Mouse (Mus musculus) lung, postnatal 10 days (tissue): ENCODE data around the gene Lrrc26.
"Not testable (repeated sequence)": the region's sequence is repeated elsewhere in the genome, so short reads cannot be mapped to it uniquely, and the experiment has no call there.

Experiments
- DNase-seq: peaks from one replicate; pipeline ENCODE4 v3.0.0; 2021

Gene Lrrc26

GRCm38 (mm10) chr2:25289651-25290050 lies at the start of gene Lrrc26:
Gene Lrrc26, plus strand, starts transcription at chr2:25289915.
- DNase-seq: peak; percentile 53

GRCm38 (mm10) chr2:25240310-25240709 lies 49.4 kb upstream of the Lrrc26 start:
- DNase-seq: no peak

- DNase-seq: peak; percentile 89
Measured at GRCm38 (mm10) chr2:25240723-25241437, 48.8 kb upstream of the Lrrc26 start.

- DNase-seq: no peak
Measured at GRCm38 (mm10) chr2:25241438-25241775, 48.3 kb upstream of the Lrrc26 start.

DNA sequence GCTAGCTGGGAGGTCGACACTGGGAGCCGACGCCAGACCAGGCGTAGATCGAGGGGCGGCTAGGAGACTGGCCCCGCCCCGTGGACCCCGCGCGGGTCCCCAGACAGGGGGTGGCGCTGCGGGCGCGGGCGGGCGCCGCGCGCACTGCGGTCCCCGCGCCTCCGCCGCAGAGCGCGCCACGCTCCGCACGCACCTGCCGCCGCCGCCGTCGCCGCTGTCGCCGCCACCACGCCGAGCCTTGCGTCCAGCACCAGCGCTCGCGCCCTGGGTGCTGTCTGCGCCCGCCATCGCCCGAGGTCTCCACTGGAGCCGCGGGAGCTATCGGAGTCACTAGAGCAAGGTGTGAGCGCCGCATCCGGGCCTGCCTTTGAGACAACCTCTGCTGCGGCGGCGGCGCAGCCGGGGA lies 47.6 kb upstream of the Lrrc26 start, which contains the start of the genes Rnf208 and Cysrt1:
Gene Rnf208, plus strand, starts transcription at position 155 of the 406 bp plus-strand sequence.
Gene Cysrt1, minus strand, starts transcription at position 352 of the 406 bp plus-strand sequence.
- DNase-seq: no peak

DNA sequence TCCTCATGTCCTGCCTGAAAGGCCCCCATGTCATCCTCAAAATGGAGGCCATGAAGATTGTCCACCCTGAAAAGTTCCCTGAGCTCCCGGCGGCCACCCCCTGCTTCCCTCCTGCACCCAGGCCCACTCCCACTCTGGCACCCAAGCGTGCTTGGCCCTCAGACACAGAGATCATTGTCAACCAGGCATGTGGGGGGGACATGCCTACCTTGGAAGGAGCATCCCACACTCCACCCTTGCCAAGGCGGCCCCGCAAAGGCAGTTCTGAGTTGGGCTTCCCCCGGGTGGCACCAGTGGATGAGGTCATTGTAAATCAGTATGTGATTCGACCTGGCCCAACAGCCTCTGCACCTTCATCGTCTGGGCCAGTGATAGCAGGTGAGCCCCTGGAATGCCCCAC lies 46.4 kb upstream of the Lrrc26 start:
- DNase-seq: no peak

DNA sequence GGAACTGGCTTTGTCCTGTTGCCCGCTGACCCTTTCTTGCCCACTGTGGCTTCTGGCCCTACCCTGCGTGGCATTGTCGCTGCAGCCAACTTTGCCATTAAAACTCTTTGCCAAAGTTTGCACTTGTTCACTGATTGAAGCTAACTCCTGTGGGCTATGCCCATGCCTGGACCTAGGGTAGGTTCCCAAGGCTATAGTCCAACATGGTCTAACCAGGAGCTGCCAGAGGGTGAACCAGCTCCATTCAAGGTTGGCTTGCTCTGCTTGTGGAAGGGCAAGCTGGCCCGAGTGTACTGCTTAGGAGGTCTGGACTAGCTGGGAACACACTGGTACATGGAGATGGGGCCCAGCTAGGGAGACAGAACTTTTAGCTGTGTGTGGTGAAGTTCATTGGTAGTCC lies 45.6 kb upstream of the Lrrc26 start:
- no peak for DNase-seq

GRCm38 (mm10) chr2:25246183-25247072 lies 43.3 kb upstream of the Lrrc26 start, which contains the start of gene AL732309.1:
Gene AL732309.1, minus strand, starts transcription at chr2:25246863.
- DNase-seq: no peak

DNA sequence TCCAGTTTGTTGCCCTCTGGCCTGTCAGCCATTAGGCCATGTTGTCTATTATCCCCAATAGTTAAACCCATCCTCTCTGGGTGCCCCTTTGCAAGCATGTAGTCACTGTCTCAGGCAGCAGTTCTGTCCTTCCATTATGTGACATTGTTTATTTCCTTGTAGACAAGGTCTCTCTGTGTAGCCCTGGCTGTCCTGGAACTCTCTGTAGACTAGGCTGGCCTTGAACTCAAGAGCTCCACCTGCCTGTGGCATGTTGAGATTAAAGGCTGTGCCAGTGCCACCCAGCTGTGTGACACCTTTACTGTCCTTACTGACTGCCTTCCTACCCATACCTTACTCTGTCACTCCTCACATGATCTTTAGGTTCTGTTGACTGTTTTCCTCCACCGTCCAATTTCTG lies 37.4 kb upstream of the Lrrc26 start:
- DNase-seq: no peak

DNA sequence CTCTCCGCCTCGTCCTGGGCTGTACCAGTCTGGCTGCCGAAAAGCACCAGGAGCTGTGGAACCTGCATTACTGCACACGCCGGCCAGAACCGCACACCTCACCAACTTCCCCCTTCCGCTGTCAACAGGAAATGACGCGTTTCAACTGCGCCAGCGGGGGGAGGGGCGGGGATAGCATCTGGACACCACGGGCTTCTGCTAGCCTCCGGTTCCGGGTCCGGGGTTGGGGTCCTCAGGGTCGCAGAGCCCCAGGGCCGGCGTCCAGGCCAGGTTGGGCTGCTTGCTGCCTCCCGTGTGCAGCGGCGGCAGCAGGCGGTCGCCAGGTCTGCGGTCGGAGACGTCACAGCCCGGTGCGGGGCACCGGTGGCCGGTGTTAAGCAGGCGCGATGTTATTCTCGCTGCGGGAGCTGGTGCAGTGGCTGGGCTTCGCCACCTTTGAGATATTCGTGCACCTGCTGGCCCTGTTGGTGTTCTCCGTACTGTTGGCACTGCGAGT lies 34.4 kb upstream of the Lrrc26 start, which contains the start of gene Tmem203:
Gene Tmem203, plus strand, starts transcription at position 156 of the 496 bp plus-strand sequence.
- peak; percentile 91 for DNase-seq

DNA sequence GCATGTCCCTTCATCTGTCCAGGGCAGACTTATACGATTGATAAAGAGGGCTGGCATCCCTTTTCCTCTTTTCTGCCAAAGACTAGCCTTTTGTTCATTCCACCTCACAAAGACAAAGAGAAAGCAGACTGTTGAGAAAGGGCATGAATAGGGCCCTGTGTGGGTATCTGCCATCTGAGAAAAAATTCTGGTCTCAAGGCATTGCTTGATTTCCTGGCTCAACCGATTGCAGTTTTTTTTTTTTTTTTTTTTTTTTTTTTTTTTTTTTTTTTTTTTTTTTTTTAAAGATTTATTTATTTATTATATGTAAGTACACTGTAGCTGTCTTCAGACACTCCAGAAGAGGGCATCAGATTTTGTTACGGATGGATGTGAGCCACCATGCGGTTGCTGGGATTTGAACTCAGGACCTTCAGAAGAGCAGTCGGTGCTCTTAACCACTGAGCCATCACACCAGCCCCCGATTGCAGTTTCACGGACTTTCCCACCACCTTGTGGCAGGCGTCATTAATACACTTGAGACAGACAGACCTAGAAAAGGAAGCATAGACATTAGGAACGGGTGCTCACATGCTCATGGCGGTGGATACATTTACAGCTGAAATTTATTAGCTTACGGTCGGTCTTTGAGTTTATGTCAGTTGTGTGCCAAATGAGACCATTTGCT lies 33.1 kb upstream of the Lrrc26 start:
- DNase-seq: peak; percentile 79

DNA sequence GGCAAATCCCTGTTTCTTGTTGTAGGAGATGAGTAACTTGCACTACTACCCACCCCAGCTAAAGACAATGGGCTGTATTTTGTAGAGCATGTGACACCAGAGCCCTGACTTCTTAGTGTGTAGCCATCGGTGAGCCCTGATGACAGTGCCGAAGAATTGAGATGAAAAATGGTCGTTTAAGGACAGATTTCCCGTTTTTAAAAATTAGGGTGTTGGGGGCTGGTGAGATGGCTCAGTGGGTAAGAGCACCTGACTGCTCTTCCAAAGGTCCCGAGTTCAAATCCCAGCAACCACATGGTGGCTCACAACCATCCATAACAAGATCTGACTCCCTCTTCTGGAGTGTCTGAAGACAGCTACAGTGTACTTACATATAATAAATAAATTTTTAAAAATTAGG lies 32.5 kb upstream of the Lrrc26 start:
- DNase-seq: not testable (repeated sequence)

DNA sequence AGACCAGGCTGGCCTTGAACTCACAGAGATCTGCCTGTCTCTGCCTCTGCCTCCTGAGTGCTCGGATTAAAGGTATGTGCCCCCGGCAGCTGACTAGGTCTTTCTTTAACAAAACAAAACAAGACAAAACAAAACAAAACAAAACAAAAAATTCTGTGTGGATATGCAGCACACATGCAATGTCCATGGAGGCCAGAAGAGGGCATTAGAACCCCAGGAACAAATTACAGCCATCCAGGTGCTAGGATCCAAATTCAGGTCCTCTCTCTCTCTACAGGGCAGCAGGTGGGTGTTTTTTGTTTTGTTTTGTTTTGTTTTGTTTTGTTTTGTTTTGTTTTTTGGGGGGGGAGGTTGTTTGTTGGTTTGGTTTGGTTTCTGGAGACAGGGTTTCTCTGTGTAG lies 30.8 kb upstream of the Lrrc26 start:
- no peak for DNase-seq

DNA sequence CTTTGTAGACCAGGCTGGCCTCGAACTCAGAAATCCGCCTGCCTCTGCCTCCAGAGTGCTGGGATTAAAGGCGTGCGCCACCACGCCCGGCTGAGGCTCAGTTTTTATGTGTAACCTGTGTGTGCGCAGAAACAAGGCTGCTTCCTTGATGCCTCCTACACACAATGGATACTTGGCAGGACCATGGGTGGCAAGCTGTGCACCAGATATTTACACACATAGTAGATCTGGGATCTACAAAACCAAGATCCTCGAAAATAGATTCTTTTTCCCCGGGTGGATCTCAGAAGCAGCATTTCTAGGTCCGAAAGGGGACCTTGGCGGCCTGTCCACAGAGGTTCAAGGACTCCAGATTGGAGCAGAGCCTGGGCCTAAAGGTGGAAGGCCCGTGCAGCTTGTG lies 27.8 kb upstream of the Lrrc26 start:
- DNase-seq: no peak

DNA sequence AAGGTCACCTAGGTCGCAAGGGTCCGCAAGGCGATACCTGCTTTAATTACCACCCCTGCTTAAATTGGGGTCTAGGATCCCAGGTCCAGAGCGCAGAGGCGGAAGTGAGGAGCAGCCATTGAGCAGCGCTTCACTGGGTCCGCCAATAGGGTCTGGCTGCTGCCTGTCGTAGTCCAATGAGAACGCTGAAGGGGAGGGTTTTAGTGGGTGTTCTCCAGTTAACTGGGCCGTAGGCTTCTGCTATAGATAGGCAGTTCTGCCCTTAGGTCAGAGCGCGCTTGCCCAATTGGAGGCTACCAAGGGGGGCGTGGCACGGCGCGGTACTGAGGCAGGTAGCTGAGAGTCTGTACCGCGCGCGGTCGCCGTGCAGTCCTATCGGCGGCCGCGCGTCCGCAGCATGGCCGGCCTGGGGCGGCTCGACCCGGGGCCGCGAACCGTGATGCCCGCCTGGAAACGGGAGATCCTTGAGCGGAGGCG lies 27.4 kb upstream of the Lrrc26 start, which contains the start of gene Tprn:
Gene Tprn, plus strand, starts transcription at position 328 of the 477 bp plus-strand sequence.
- DNase-seq: peak; percentile 96

DNA sequence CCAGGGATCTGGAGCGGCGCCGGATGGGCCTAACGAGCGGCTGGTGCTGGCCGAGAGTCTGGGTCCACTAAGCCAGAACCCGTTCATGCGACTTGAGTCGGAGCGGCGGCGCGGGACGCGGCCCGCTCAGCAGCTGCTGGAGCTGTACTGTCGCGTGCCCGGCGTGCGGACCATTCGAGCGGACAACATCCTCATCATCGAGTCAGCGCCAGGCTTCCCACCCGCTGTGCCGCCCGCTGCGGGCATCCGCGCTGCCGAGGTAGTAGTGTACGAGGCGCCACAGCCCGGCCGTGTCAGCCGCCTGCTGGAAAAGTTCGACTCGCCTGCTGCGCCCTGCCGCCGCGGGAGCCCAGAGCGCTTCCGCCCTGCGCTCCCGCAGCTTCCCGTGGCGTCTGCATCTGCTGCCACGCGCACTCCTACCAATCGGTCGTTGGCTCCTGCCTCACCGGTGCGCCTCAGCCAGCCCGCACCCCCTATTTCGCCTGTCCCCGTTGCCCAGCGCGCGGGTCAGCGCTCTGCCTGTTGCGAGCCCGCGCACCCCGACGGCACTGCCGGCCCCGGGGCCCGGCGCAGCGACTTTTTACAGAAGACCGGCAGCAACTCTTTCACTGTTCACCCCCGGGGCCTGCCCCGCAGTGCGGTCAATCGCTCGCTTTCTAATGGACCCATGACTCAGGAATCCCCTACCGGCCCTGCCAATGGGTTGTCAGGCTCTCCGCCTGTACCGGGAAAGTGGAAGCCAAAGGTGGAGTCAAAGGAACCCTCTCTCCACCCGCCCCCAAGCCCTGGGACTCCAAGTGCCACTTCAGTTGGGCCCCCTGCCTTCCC lies 26.7 kb upstream of the Lrrc26 start:
- DNase-seq: peak; percentile 45

- no peak for DNase-seq
Measured at GRCm38 (mm10) chr2:25263623-25264285, 26.0 kb upstream of the Lrrc26 start.

DNA sequence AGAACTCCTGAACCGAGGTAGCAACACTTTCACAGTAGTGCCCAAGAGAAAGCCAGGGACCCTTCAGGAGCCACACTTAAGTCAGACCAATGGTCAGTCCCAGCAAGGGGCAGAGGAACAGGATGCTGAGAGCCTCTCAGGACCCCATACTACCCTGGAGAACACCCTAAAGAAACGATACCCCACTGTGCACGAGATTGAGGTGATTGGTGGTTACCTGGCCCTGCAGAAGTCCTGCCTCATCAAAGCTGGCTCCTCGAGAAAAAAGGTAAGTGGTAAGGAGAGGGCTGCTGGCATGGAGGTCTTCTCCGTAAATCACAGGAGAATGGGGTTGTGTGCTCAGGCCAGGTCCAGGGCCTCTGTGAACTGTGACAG lies 25.4 kb upstream of the Lrrc26 start:
- no peak for DNase-seq

DNA sequence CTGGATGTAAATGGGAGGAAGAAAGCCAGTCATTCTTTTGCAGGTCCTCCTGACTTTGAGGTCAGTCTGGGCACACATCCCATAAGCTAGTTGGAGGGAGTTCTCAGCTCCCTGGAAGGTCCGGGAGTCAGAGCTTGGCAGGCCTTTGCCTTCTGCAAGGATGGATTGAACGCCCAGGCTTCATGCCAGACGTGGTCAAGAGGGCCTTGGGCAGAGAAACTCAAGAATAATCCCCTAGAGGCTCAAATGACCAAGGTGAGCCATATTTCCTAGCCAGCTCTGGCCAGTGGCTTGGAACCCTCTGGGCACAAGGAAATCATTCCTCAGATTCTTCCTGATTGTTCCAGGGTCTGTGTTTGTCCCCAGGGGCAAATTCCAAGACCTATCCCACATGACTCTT lies 24.9 kb upstream of the Lrrc26 start:
- no peak for DNase-seq

DNA sequence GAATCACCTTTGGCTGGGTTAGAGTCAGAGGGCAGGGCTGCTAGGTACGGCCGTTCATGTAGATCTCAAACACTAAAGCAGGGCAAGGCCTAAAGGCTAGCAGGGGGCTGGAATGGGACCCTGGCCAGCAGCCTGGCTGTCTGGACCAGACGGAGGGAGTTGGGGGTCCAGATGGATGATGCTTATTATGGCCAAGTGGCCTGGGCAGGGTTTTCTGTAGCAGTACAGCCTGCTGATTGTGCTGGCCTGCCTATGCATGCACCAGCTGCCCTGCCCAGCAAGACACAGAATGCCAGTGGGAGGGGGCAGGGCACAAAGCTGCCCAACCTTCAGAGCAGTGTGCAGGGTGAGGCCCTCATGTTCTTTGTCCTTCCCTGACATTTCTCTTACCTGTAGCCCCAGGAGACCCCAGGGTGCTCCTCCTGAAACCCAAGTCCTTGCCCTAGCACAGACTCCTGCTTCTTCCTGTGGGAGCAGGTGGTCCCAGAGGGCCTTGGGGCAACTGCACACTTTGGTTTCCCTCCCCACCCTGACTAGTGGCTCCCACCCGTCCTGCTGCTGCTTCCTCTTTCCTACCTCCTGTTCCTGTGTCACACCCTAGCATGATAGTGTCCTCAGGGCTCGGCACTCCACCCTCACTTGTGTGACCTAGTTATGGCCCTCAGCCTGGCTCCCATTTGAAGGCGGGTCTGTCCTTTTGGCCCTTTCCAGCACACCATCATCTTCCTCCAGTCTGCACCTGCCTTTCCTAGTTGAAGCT lies 23.6 kb upstream of the Lrrc26 start:
- DNase-seq: no peak

DNA sequence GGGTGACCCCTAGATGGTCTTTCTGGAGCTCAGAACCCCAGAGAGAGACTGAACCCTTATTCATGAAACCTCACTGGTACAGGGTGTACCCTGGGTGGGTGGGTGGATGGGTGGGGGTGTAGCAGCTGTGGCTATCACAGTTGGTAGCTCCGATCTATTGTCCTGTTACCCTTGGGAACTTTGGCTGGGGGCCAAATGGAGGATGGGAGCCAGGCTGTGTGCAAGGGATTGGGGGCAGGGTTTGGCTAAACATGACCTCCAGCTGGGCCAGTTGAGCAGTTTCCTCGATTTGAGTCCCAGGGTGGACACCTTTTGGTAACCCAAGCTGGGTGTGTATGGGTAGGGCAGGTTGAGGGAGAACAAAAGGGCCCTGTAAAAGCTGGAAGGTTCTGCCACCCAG lies 23.0 kb upstream of the Lrrc26 start:
- peak; percentile 53 for DNase-seq
